Mouse (Mus musculus) erythroblast, embryonic 14.5 days (primary cell): ENCODE measurements around the gene Snx33.

ENCODE experiments used
- GATA1 ChIP-seq: IDR thresholded peaks from 2 replicates; pipeline ENCODE4 v1.6.1; 2012; ENCODE audit warnings: low read length, inconsistent platforms, mixed read lengths
- TAL1 ChIP-seq: IDR thresholded peaks from 3 replicates; pipeline ENCODE4 v1.6.1; 2012; ENCODE audit warnings: low read length, inconsistent platforms, mixed read lengths

DNA sequence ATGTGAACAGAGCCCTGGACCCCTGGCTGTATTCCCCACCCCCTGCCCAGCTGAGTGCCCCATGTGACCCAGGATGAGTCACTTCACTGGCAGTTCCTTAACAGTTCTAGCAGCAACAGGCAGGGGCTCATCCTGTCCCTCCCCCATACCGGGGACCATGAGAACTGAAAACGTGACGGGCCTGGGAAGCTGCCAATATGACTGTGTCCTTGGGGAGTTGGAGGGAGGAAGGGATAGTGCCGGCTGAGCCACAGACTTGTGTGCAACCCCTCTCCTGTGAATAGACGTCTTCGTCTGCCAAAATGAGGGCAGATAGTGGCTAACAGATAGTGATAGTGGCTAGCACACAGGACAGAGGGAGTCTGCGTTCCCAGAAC is 3.5 kb downstream of the Snx33 start:
- no peak for TF ChIP-seq TAL1
- TF ChIP-seq GATA1 = no peak
